11 mouse cellular contexts compared by ENCODE assay signal in genomic region chr7:101329606-101330005, GRCm38 (mm10). TPM values are rescaled to one million over a fixed set of nuclear protein-coding genes. Genes with fewer than 3 reads are reported as not detected.
DNase-seq lines count a peak whose midpoint lies in the region; ATAC-seq and TF ChIP-seq lines count a peak whose summit lies in the region.
"Had no signal": no experiment of that assay in that cellular context is flagged by ENCODE, and none has a peak within 500 bp of the region (broad histone marks: within the 10 kb centered on the region; RNA-seq: fewer than 3 reads in every experiment).

No protein-coding gene starts in this region.

- no peak for TF ChIP-seq CTCF in layer of hippocampus, adult 2 months (conservative IDR thresholded peaks at IDR 0.05)
- no peak for TF ChIP-seq CTCF in C2C12 (IDR thresholded peaks at IDR 0.05; ENCODE audit: control insufficient read depth, insufficient read depth, insufficient read length)

- ATAC-seq in forebrain, embryonic 16.5 days, result no peak
- ATAC-seq in hindbrain, embryonic 16.5 days, result no peak
- no peak for ATAC-seq in inflammation-experienced regulatory T-cells, adult 6 months
- ATAC-seq: CD4-positive, CD25-positive, alpha-beta regulatory T cell, adult 4 months; liver, embryonic 12.5 days had no signal

- no peaks in the 10 kb centered on the region for H3K27me3 ChIP-seq in forebrain, embryonic 16.5 days (replicated peaks; ENCODE audit: control insufficient read depth, insufficient read depth, low read length)
- H3K27me3 ChIP-seq in forebrain, embryonic 10.5 days (ENCODE audit: poor library complexity, severe bottlenecking), result peaks cover 5% of the 10 kb centered on the region; the same call in 1 of the 2 replicates
- no peaks in the 10 kb centered on the region for H3K27me3 ChIP-seq in C2C12 (ENCODE audit: control insufficient read depth, insufficient read depth, insufficient read length)
- no peaks in the 10 kb centered on the region for H3K27me3 ChIP-seq in hindbrain, embryonic 16.5 days (replicated peaks; ENCODE audit: control insufficient read depth, insufficient read depth, low read length)
- H3K27me3 ChIP-seq: liver, embryonic 12.5 days had no signal

- H3K9me3 ChIP-seq in forebrain, embryonic 16.5 days (ENCODE audit: control insufficient read depth, low read length), result no peaks in the 10 kb centered on the region
- H3K9me3 ChIP-seq in forebrain, embryonic 10.5 days, result no peaks in the 10 kb centered on the region
- no peaks in the 10 kb centered on the region for H3K9me3 ChIP-seq in hindbrain, embryonic 16.5 days (ENCODE audit: control insufficient read depth, low read length)
- H3K9me3 ChIP-seq: liver, embryonic 12.5 days had no signal

- no peaks in the 10 kb centered on the region for H3K36me3 ChIP-seq in forebrain, embryonic 16.5 days (ENCODE audit: control insufficient read depth, insufficient read depth)
- no peaks in the 10 kb centered on the region for H3K36me3 ChIP-seq in forebrain, embryonic 10.5 days (replicated peaks)
- H3K36me3 ChIP-seq in C2C12 (ENCODE audit: control insufficient read depth, insufficient read depth), result no peaks in the 10 kb centered on the region
- H3K36me3 ChIP-seq in hindbrain, embryonic 16.5 days (ENCODE audit: control insufficient read depth, insufficient read depth, low read length), result no peaks in the 10 kb centered on the region

- H3K4me2 ChIP-seq in forebrain, embryonic 16.5 days (ENCODE audit: low read length), result no peak overlapping the region
- H3K4me2 ChIP-seq in hindbrain, embryonic 16.5 days (ENCODE audit: low read length), result no peak overlapping the region
- H3K4me2 ChIP-seq: liver, embryonic 12.5 days had no signal

- no peaks in the 10 kb centered on the region for H3K79me3 ChIP-seq in C2C12 (ENCODE audit: low read depth)

- H3ac ChIP-seq in C2C12 (ENCODE audit: control insufficient read depth, insufficient read length, low read depth), result peak overlapping the region; percentile 10

- H3K4me1 ChIP-seq in forebrain, embryonic 16.5 days (replicated peaks; ENCODE audit: control insufficient read depth, insufficient read depth, low read length), result peaks cover 15% of the 10 kb centered on the region
- peaks cover 14% of the 10 kb centered on the region for H3K4me1 ChIP-seq in forebrain, embryonic 10.5 days
- peaks cover 11% of the 10 kb centered on the region for H3K4me1 ChIP-seq in hindbrain, embryonic 16.5 days (ENCODE audit: control insufficient read depth, insufficient read depth, low read depth, low read length)

- no peaks in the 10 kb centered on the region for H3K79me2 ChIP-seq in C2C12 (ENCODE audit: control insufficient read depth, insufficient read depth)

- H3K27ac ChIP-seq in forebrain, embryonic 16.5 days (ENCODE audit: low read length), result no peak overlapping the region; the same call in 1 of the 2 replicates
- H3K27ac ChIP-seq in forebrain, embryonic 10.5 days, result no peak overlapping the region
- H3K27ac ChIP-seq in layer of hippocampus, adult 2 months, result peak overlapping the region; percentile 73
- H3K27ac ChIP-seq in hindbrain, embryonic 16.5 days (ENCODE audit: low read depth, low read length), result no peak overlapping the region
- H3K27ac ChIP-seq: liver, embryonic 12.5 days had no signal

- no peak overlapping the region for H3K4me3 ChIP-seq in forebrain, embryonic 16.5 days (replicated peaks; ENCODE audit: low read length)
- H3K4me3 ChIP-seq in forebrain, embryonic 10.5 days, result no peak overlapping the region
- no peak overlapping the region for H3K4me3 ChIP-seq in layer of hippocampus, adult 2 months
- H3K4me3 ChIP-seq in C2C12 (ENCODE audit: insufficient read depth, poor library complexity, severe bottlenecking), result no peak overlapping the region
- no peak overlapping the region for H3K4me3 ChIP-seq in hindbrain, embryonic 16.5 days (ENCODE audit: low read length)
- H3K4me3 ChIP-seq: liver, embryonic 12.5 days had no signal

- no peak for DNase-seq in forebrain, embryonic 10.5 days (ENCODE audit: extremely low spot score, low spot score)
- no peak for DNase-seq in layer of hippocampus, adult 2 months (ENCODE audit: low spot score in 2 of 2)
- DNase-seq in layer of hippocampus, adult 8-10 months (ENCODE audit: low spot score in 2 of 2), result no peak
- DNase-seq: kidney, adult 18-20 months; kidney, postnatal 14 days had no signal

- H3K9ac ChIP-seq in forebrain, embryonic 16.5 days (replicated peaks; ENCODE audit: low read depth, low read length), result peak overlapping the region; percentile 16; the same call in 1 of the 2 replicates
- peak overlapping the region; percentile 20; the same call in 1 of the 2 replicates for H3K9ac ChIP-seq in hindbrain, embryonic 16.5 days (ENCODE audit: low read depth, low read length)
- H3K9ac ChIP-seq: liver, embryonic 12.5 days had no signal

- whole genome bisulfite sequencing in forebrain, embryonic 16.5 days, result 50% methylated on average over 4 of the region's 4 CpGs
- 79% methylated on average over 4 of the region's 4 CpGs for WGBS in forebrain, embryonic 10.5 days
- 73% methylated on average over 4 of the region's 4 CpGs for WGBS in hindbrain, embryonic 16.5 days

TF ChIP-seq in C2C12, 6 proteins besides CTCF, POLR2A, EP300 and RAD21:
- no peak for TF ChIP-seq FOSL1 (IDR thresholded peaks at IDR 0.05; ENCODE audit: insufficient read depth, low read length, poor library complexity, severe bottlenecking)
- no peak for TF ChIP-seq USF1 (IDR thresholded peaks at IDR 0.05; ENCODE audit: low read depth)
- no peak for TF ChIP-seq MAX (IDR thresholded peaks at IDR 0.05)
- no peak for TF ChIP-seq MYOD1 (IDR thresholded peaks at IDR 0.05; ENCODE audit: control insufficient read depth, insufficient read length, low read depth)
- TF ChIP-seq CEBPB (IDR thresholded peaks at IDR 0.05; ENCODE audit: low read depth), result no peak
- TF ChIP-seq MYOG (IDR thresholded peaks at IDR 0.05; ENCODE audit: control insufficient read depth, extremely low read depth, insufficient read length), result no peak

RNA-seq across cellular contexts. Expression of gene Stard10, which starts 12.7 kb away (rescaled TPM):
- polyA plus RNA-seq in forebrain, embryonic 16.5 days (2015; fragmentation: Nextera tagmentation; extraction: Ambion mirVana), result 6.1 and 6.2 TPM in 2 replicates
- polyA plus RNA-seq in forebrain, embryonic 10.5 days (2016; fragmentation: Nextera tagmentation; extraction: Ambion mirVana), result 9.1 and 9.6 TPM in 2 replicates
- 10 to 100 TPM; 23.6 to 24.6 TPM for total RNA-seq in layer of hippocampus, adult 2 months (2021)
- total RNA-seq in layer of hippocampus, adult 8-10 months (2022), result 10 to 100 TPM; 25.3 to 28.8 (median 27.2) TPM
- polyA plus RNA-seq in C2C12 (2012; fragmentation: generic; extraction: Trizol), result 10.9 TPM
- polyA plus RNA-seq in hindbrain, embryonic 16.5 days (2015; fragmentation: Nextera tagmentation; extraction: Ambion mirVana), result 11.9 and 13.8 TPM in 2 replicates
- polyA plus RNA-seq in inflammation-experienced regulatory T-cells, adult 6 months (2017; shearing (Covaris generic)), result 1 to 10 TPM; 1.7 to 5.6 (median 2.0) TPM

RNA-seq across cellular contexts. Expression of gene Arap1, which starts 18.3 kb away (rescaled TPM):
- 7.7 and 8.8 TPM in 2 replicates for polyA plus RNA-seq in forebrain, embryonic 16.5 days (2015; fragmentation: Nextera tagmentation; extraction: Ambion mirVana)
- polyA plus RNA-seq in forebrain, embryonic 10.5 days (2016; fragmentation: Nextera tagmentation; extraction: Ambion mirVana), result 11.7 and 12.9 TPM in 2 replicates
- 10 to 100 TPM; 19.2 to 20.0 TPM for total RNA-seq in layer of hippocampus, adult 2 months (2021)
- 10 to 100 TPM; 18.0 to 32.8 (median 26.4) TPM for total RNA-seq in layer of hippocampus, adult 8-10 months (2022)
- 21.6 TPM for polyA plus RNA-seq in C2C12 (2012; fragmentation: generic; extraction: Trizol)
- polyA plus RNA-seq in hindbrain, embryonic 16.5 days (2015; fragmentation: Nextera tagmentation; extraction: Ambion mirVana), result 12.8 and 13.8 TPM in 2 replicates
- polyA plus RNA-seq in inflammation-experienced regulatory T-cells, adult 6 months (2017; shearing (Covaris generic)), result 10 to 100 TPM; 29.0 to 58.0 (median 41.3) TPM

RNA-seq across cellular contexts. Expression of gene Atg16l2, which starts 27.6 kb away (rescaled TPM):
- 28.7 and 33.0 TPM in 2 replicates for polyA plus RNA-seq in forebrain, embryonic 16.5 days (2015; fragmentation: Nextera tagmentation; extraction: Ambion mirVana)
- polyA plus RNA-seq in forebrain, embryonic 10.5 days (2016; fragmentation: Nextera tagmentation; extraction: Ambion mirVana), result 18.4 and 25.9 TPM in 2 replicates
- 10 to 100 TPM; 37.9 to 47.8 TPM for total RNA-seq in layer of hippocampus, adult 2 months (2021)
- total RNA-seq in layer of hippocampus, adult 8-10 months (2022), result 10 to 100 TPM; 45.2 to 54.5 (median 48.5) TPM
- polyA plus RNA-seq in C2C12 (2012; fragmentation: generic; extraction: Trizol), result 8.3 TPM
- 33.5 and 34.0 TPM in 2 replicates for polyA plus RNA-seq in hindbrain, embryonic 16.5 days (2015; fragmentation: Nextera tagmentation; extraction: Ambion mirVana)
- polyA plus RNA-seq in inflammation-experienced regulatory T-cells, adult 6 months (2017; shearing (Covaris generic)), result 10 to 100 TPM; 39.3 to 53.6 (median 44.9) TPM
